Mouse (Mus musculus) c-Kit-negative CD71-positive TER-119-positive erythroid progenitor cells, embryonic 14.5 days (primary cell): ENCODE measurements around the gene Galnt13.
"Not testable (repeated sequence)": the region's sequence is repeated elsewhere in the genome, so short reads cannot be mapped to it uniquely, and the experiment has no call there.

Source experiments
- DNase-seq: peaks from one replicate; pipeline ENCODE4 v3.0.0-alpha.2; 2013; ENCODE audit warnings: low read depth, low spot score

The Galnt13 gene

GRCm38 (mm10) chr2:54435937-54436735 is at the start of gene Galnt13:
Gene Galnt13, plus strand, starts transcription at chr2:54436317.
- DNase-seq: no peak

- DNase-seq: no peak
Observed at GRCm38 (mm10) chr2:54431060-54431459, 5.1 kb upstream of the Galnt13 start.

- no peak for DNase-seq
Observed at GRCm38 (mm10) chr2:54435380-54435779, 737 bp upstream of the Galnt13 start.

DNA sequence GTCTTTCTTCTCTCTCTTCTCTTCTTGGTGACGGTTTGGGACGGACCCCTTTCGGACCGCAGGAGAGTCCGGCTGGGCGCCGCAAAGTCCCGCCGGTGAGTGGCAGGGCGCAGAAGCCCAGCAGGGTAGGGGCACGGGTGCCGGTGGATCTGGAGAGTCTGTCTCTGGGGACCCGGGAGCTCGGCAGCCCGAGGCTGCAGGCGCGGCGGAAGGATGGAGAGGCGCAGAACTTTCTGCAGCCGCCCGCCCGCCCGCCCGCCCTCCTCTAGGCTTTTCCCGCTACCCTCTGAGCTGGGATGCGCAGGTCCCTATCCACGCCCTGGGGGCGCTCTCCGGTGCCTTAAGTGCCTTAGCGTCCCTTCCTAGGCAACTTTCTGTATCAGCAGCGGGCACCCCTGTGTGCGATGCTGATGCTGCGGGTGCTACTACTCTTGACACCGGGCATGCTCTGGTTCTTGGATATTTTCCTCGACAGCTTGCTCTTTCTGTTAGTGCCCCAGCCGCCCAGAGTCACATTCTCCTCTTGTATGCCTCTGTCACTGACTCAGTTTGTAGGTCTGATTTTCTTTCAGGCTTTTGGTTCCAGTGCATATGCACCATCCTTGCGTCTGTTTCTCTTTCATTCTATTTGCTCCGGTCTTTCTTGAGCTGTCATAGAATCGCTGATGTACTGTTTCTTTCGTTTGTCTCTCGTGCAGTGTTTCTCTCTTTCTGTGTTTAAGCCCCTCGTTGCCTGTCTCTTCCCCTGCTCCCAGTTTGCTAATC is 801 bp downstream of the Galnt13 start:
- no peak for DNase-seq

DNA sequence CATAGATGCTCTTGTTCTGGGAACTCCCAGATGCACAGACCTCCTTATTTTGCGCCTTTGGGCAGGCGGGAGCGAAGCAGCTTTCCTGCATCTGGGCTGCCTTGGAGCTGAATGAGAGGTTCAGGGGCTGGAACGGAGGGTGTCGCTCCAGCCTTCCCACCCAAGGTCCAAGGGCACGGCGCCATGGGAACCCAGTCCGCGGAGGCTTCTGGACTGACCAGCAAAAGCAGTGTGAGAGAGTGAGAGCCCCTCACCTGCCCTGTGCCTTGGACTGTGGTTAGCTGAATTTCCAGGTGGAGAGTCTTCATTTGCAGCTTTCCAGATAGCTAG is 1.3 kb downstream of the Galnt13 start:
- DNase-seq: no peak

GRCm38 (mm10) chr2:54442734-54443500 is 6.8 kb downstream of the Galnt13 start:
- no peak for DNase-seq

DNA sequence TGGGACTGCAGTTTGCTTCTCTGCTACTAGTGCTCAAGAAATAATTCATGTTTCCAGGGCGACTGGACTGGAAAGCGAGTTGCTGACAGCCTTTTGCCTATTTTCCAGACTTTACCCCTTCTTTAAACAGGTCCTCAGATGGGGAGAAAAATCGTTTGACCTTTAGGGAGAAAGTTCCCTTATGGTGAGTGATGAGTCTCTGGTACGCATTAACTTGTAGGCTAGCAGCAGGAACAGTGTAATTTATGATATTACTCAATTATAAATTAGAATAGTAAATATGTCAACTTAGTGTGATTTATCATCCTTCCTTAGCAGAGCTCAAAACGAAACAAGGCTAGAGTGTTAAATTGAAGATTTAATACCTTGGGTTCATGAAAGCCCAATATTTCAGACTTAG is 47.3 kb downstream of the Galnt13 start:
- no peak for DNase-seq

DNA sequence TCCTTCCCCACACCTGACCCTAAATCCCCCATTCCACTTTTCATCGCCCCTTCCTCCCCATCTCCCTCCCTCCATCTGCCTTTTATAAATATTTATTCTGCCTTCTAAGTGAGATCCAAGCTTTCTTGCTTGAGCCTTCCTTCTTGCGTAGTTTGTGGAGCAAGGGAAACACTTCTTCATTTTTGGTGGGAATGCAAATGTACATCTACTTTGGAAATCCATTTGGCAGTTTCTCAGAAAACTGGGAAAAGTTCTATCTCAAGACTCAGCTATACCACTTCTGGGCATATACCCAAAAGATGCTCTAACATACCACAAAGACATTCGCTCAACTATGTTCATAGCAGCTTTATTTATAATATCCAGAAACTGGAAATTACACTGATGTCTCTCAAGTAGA is 86.9 kb downstream of the Galnt13 start:
- DNase-seq: no peak

DNA sequence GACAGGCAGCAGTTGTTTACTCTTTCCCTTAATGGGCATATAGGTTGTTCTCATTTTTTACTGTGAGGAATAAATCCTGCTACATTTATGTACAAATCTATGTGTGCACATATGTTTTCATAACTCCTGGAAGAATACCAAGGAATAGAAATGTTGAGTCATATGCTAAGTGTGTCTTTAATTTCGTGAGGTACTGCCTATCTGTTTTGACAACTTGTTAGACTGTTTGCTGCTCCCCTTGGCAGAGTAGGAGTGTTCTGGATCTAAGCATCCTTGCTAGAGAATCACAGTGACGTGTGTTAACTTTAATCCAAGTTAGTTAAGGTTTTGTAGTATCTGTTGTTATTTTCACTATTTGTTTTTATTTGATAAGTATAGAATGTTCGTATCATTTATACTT is 91.0 kb downstream of the Galnt13 start:
- no peak for DNase-seq

- DNase-seq: no peak
Observed at GRCm38 (mm10) chr2:54558357-54559153, 122.4 kb downstream of the Galnt13 start.

- no peak for DNase-seq
Observed at GRCm38 (mm10) chr2:54565068-54565467, 129.0 kb downstream of the Galnt13 start.

- DNase-seq: no peak
Observed at GRCm38 (mm10) chr2:54567186-54567585, 131.1 kb downstream of the Galnt13 start.

- no peak for DNase-seq
Observed at GRCm38 (mm10) chr2:54567632-54568031, 131.5 kb downstream of the Galnt13 start.

- not testable (repeated sequence) for DNase-seq
Observed at GRCm38 (mm10) chr2:54713817-54714216, 277.7 kb downstream of the Galnt13 start.

- no peak for DNase-seq
Observed at GRCm38 (mm10) chr2:54751232-54751631, 315.1 kb downstream of the Galnt13 start.

DNA sequence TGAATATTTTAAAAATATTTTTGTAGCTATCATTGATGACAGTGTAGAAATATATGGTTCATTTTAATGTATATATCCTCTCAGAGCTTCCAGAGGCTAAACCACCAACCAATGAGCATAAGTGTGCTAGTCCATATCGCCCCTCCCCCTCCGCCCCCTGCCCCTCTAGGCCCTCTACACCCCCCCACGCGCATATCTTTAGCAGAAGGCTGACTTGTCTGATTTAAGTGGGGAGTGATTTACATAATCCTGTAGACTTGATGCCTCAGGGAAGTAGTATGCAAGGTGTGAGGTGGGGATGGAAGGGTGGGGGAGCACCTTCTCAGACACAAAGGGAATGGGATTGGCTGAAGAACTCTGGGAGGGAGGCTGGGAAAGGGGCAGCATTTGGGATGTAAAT is 323.7 kb downstream of the Galnt13 start:
- DNase-seq: no peak

DNA sequence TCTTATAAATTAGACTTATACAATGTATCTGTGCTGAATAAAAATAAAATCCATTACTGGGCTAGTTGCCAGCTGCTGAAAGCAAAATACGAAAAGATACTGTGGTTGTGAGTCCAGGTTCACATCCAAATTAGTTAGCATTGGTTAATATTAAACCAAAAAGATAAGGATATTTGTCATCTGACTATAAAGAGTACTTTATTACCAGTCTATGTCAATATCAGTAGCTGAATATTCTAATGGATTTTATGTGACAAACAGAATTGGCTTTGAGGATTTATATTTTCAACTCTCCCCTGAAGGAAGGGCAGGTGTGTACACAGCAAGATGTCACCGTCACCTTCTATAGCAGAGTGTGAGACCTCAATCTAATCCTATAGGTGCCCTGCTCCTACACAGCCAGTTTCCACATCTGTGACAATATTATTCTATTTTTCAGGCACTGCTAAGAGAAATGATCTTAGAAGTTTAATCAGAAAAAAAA is 342.7 kb downstream of the Galnt13 start:
- DNase-seq: no peak

DNA sequence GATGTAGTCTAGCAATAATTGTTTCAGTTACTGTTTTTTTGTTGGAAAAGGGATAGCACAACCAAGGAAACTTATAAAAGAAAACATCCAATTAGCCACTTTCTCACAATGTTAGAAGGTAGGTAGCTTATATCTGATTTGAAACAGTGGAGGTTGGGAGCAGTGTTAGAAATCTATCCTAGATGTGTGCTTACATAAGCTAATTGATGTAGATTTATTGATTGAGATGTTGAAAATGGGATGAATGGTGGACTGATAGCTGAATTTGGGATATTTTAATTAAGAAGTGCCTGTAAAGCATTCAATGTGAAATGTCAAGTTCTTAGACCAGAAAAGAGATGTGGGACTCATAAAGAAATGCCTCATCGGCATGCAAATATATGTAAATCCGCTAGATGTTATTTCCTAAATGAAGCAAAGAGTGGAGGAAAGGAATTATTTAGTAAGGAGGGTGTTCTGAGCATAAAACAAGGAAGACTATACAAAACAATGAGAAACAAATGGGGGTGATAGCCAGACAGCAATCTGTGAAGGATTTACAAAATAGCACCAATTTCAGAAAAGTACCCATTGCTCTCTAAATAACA is 377.6 kb downstream of the Galnt13 start:
- DNase-seq: no peak

GRCm38 (mm10) chr2:54841245-54841644 is 405.1 kb downstream of the Galnt13 start:
- DNase-seq: no peak

- no peak for DNase-seq
Observed at GRCm38 (mm10) chr2:54906282-54907060, 470.4 kb downstream of the Galnt13 start.
